Mouse (Mus musculus) forebrain, embryonic 11.5 days (tissue): ENCODE data around the gene Slamf9. TPM values are rescaled to one million over a fixed set of nuclear protein-coding genes. Genes with fewer than 3 reads are reported as not detected.

Experiments used
- ATAC-seq: fragments of 200-750 bp; cut with Nextera tagmentation; replicated peaks from 2 replicates; pipeline ENCODE4 v1.8.0; 2017; ENCODE audit warnings: moderate TSS enrichment; ENCODE audit not compliant: low FRiP score
- DNase-seq: peaks from one replicate; pipeline ENCODE4 v3.0.0-alpha.2; 2017; ENCODE audit warnings: low spot score
- H3K27ac ChIP-seq: fragments of 300-500 bp; sonication (generic); 2 replicates; pipeline ENCODE4 v1.5.1; 2014; ENCODE audit warnings: low read depth, low read length
- H3K27me3 ChIP-seq: fragments of 300-500 bp; sonication (generic); 2 replicates; pipeline ENCODE4 v1.6.1; 2014; ENCODE audit warnings: mild to moderate bottlenecking, low read length, mixed read lengths; ENCODE audit not compliant: control insufficient read depth, insufficient read depth
- H3K36me3 ChIP-seq: fragments of 300-500 bp; sonication (generic); 2 replicates; pipeline ENCODE4 v1.6.1; 2014; ENCODE audit warnings: mild to moderate bottlenecking, low read length, moderate library complexity, mixed read lengths; ENCODE audit not compliant: control insufficient read depth, insufficient read depth
- H3K4me1 ChIP-seq: fragments of 300-500 bp; sonication (generic); replicated peaks from 2 replicates; pipeline ENCODE4 v1.6.1; 2014; ENCODE audit warnings: low read length, mixed read lengths; ENCODE audit not compliant: control insufficient read depth, insufficient read depth
- H3K4me2 ChIP-seq: fragments of 300-500 bp; sonication (generic); 2 replicates; pipeline ENCODE4 v1.6.1; 2014; ENCODE audit warnings: low read depth, mild to moderate bottlenecking, low read length, moderate library complexity, mixed read lengths; ENCODE audit not compliant: severe bottlenecking
- H3K4me3 ChIP-seq: fragments of 300-500 bp; sonication (generic); 2 replicates; pipeline ENCODE4 v1.5.1; 2014; ENCODE audit warnings: low read depth, low read length
- H3K9ac ChIP-seq: fragments of 300-500 bp; sonication (generic); 2 replicates; pipeline ENCODE4 v1.6.1; 2014; ENCODE audit warnings: low read length
- H3K9me3 ChIP-seq: fragments of 300-500 bp; sonication (generic); 2 replicates; pipeline ENCODE4 v1.6.1; 2016; ENCODE audit warnings: low read length, mixed read lengths; ENCODE audit not compliant: control insufficient read depth
- WGBS: fragments of 180-500 bp; shearing (Covaris S2); extraction: QIAGEN DNeasy Blood & Tissue Kit; methylation state at CpG from one replicate; pipeline ENCODE4 v1.1.7; 2014; 5-methylcytosine and 5-hydroxymethylcytosine counted together
- polyA plus RNA-seq: library from polyadenylated mRNA; unstranded; fragments of >200 nt; fragmentation: Nextera tagmentation; extraction: Ambion mirVana; gene quantifications from 2 replicates; pipeline ENCODE4 v1.2.1, GENCODE M21; 2014

The Slamf9 gene
- polyA plus RNA-seq, result 0.27 and 0.28 TPM in 2 replicates

- H3K27me3 ChIP-seq, result no peaks in the 10 kb centered on the region
- no peaks in the 10 kb centered on the region for H3K4me1 ChIP-seq
- DNase-seq (no peak), ATAC-seq (no peak)
- no peaks in the 10 kb centered on the region for H3K9me3 ChIP-seq
- no peaks in the 10 kb centered on the region for H3K36me3 ChIP-seq
- WGBS, result 87% methylated on average over 7 of the region's 7 CpGs
- no peak within 1 kb of the TSS for H3K27ac ChIP-seq
- H3K9ac ChIP-seq, result no peak within 1 kb of the TSS
- no peak within 1 kb of the TSS for H3K4me3 ChIP-seq
- no peak within 1 kb of the TSS for H3K4me2 ChIP-seq
Observed at GRCm38 (mm10) chr1:172475054-172475741, at the start of gene Slamf9. Gene Slamf9, plus strand, starts transcription at chr1:172475358.

GRCm38 (mm10) chr1:172426419-172426818 is 48.7 kb upstream of the Slamf9 start:
- H3K27me3 ChIP-seq, result no peaks in the 10 kb centered on the region
- DNase-seq, result no peak
- no peaks in the 10 kb centered on the region for H3K36me3 ChIP-seq
- no peaks in the 10 kb centered on the region for H3K9me3 ChIP-seq
- H3K4me1 ChIP-seq, result no peaks in the 10 kb centered on the region
- no peak for ATAC-seq
- no peak overlapping the region for H3K27ac ChIP-seq
- WGBS, result 67% methylated on average over 1 of the region's 1 CpGs
- H3K9ac ChIP-seq, result no peak overlapping the region
- H3K4me2 ChIP-seq, result no peak overlapping the region
- H3K4me3 ChIP-seq, result no peak overlapping the region

- no peaks in the 10 kb centered on the region for H3K36me3 ChIP-seq
- no peaks in the 10 kb centered on the region for H3K4me1 ChIP-seq
- DNase-seq (no peak), ATAC-seq (no peak)
- no peak overlapping the region for H3K4me3 ChIP-seq
- H3K9me3 ChIP-seq, result no peaks in the 10 kb centered on the region
- 94% methylated on average over 3 of the region's 3 CpGs for WGBS
- H3K27ac ChIP-seq, result no peak overlapping the region
- no peak overlapping the region for H3K4me2 ChIP-seq
- no peaks in the 10 kb centered on the region for H3K27me3 ChIP-seq
- no peak overlapping the region for H3K9ac ChIP-seq
Observed at GRCm38 (mm10) chr1:172427841-172428240, 47.3 kb upstream of the Slamf9 start.

DNA sequence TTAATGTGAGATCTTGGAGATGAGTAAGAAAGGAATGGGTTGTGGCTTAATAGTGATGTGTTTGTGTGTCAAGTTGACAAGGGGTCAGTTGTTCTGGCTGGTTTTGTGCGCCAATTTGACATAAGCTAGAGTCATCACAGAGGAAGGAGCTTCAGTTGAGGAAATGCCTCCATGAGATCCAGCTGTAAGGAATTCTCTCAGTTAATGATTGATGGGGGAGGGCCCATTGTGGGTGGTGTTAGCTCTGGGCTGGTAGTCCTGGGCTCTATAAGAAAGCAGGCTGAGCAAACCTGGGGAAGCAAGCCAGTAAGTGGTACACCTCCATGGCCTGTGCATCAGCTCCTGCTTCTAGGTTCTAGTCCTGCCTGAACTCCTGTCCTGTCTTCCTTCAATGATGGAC is 46.5 kb upstream of the Slamf9 start:
- Histone ChIP-seq H3K36me3 (no peaks in the 10 kb centered on the region), H3K9ac (no peak overlapping the region), H3K27ac (no peak overlapping the region), H3K4me2 (no peak overlapping the region), H3K27me3 (no peaks in the 10 kb centered on the region), H3K4me1 (no peaks in the 10 kb centered on the region), H3K9me3 (no peaks in the 10 kb centered on the region), H3K4me3 (no peak overlapping the region)
- WGBS, result 73% methylated on average over 1 of the region's 1 CpGs
- DNase-seq (no peak), ATAC-seq (no peak)

DNA sequence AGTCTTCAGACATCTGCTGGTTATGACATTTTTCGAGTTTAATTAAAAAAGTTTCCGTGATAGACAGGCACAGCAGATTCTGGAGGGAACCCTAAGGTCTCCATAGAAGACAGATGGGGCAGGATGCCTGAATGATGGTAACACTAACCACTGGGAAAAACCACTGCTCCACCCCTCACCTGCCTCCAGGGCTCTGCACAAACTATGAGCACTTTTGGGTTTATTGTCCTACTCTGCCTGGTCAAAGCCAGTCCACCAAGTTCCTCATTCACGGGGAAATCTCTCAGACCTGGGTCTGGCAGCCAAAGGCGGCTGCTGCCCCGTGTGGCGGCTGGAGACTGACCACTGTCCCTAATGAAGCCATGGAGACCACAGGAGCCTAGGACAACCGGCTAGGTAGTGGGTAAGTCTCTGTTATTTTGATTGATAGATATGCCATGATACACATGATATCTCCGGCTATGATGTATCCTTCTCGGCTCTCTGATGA is 44.4 kb upstream of the Slamf9 start:
- H3K4me2 ChIP-seq, result no peak overlapping the region
- no peaks in the 10 kb centered on the region for H3K9me3 ChIP-seq
- no peak overlapping the region for H3K9ac ChIP-seq
- no peaks in the 10 kb centered on the region for H3K36me3 ChIP-seq
- WGBS, result 57% methylated on average over 9 of the region's 9 CpGs
- no peaks in the 10 kb centered on the region for H3K4me1 ChIP-seq
- H3K27me3 ChIP-seq, result no peaks in the 10 kb centered on the region
- DNase-seq (no peak), ATAC-seq (no peak)
- no peak overlapping the region for H3K27ac ChIP-seq
- no peak overlapping the region for H3K4me3 ChIP-seq

DNA sequence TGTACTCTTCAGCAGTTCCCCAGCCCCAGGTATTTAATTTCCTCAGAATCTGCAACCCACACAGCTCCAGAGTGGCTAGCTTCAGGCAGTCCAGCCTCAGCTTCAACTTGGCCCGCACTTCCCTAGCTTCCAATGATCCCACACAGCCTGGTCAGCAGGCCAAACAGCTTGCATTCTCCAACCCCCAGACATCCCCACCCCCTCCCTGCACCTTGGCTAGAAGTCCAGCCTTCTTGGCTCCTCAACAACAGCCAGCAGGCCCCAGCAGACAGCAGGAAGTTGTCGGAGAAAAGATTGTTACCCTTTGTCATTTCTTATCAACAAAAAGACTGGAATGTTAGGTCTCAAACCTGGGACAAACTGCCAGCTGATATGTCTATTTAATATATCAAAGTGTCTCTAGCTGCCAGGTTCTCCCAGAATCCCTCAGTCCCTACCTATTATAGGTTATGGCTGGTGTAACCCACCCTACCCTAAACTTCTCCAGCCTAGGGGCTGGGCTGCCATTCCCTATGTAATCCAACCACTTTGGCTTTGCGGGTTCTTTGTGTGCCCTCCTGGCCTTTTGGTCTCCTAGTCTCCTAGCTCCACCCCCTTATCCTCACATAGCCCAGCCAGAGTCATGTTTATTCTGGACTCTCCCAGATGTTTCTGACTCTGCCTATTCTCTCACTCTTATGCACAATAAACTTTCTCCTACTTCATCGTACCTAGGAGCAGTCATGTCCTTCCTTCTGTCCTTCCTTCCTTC is 43.1 kb upstream of the Slamf9 start:
- Histone ChIP-seq H3K4me3 (no peak overlapping the region), H3K36me3 (no peaks in the 10 kb centered on the region), H3K27me3 (no peaks in the 10 kb centered on the region), H3K4me2 (no peak overlapping the region), H3K27ac (no peak overlapping the region), H3K9ac (no peak overlapping the region), H3K4me1 (no peaks in the 10 kb centered on the region), H3K9me3 (no peaks in the 10 kb centered on the region)
- WGBS, result 58% methylated on average over 4 of the region's 4 CpGs
- no peak for ATAC-seq
- DNase-seq, result no peak

DNA sequence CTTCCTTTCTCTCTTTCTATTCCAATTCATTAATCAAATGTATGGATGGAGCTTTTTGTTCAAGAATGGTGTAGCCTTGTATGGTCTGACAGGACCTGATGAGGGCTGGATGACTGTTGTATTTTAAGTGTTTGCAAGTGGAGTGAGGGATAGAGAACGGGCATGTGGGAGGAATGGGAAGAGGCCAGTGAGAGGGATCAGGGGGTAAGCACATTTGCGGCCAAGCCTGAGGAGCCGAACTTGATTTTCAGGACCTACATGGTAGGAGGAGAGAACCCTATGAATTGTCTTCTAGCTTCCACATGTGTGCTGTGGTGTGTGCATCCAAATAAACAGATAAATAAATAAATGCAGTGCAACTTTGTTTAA is 42.6 kb upstream of the Slamf9 start:
- Histone ChIP-seq H3K27me3 (no peaks in the 10 kb centered on the region), H3K27ac (no peak overlapping the region), H3K4me1 (no peaks in the 10 kb centered on the region), H3K9me3 (no peaks in the 10 kb centered on the region), H3K36me3 (no peaks in the 10 kb centered on the region), H3K4me3 (no peak overlapping the region), H3K4me2 (no peak overlapping the region), H3K9ac (no peak overlapping the region)
- no peak for DNase-seq
- no peak for ATAC-seq
- 94% methylated on average over 3 of the region's 3 CpGs for WGBS

DNA sequence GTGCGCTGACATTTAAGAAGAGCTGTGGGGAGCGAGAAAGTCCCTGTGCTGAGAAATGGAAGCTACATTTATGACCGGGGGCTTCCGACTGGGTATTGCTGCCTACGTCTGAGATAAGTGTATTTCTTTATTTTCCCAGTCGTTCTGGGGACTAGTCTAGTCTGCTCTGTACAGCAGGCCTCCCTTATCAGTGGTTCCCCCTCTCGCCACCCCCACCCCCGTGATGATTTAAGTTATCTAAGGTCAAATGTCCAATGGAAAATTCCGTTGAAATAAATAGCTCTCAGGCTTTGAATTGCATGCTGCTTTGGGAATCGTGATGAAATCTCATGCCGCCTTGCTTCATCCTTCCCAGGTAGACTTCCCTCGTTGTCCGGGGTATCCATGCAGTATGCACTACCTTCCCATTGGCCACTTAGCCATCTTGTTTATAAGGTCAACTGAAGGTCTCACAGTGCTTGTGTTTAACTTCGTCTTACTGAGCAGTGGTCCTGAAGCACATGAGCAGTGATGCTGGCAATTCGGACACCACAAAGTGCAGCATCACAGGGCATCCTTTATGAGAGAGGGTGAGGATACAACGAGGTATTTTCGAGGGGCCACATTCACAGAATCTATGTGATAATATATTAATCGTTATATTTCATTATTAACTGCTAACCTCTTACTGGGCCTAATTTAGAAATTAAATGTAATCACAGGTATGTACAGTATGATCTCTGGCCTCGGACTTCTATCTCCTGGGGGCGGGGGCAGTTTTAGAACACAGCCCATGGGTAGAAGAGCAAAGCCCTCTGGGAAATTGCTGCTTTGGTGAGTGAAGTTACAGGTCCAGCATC is 41.9 kb upstream of the Slamf9 start:
- H3K27ac ChIP-seq, result no peak overlapping the region
- H3K36me3 ChIP-seq, result no peaks in the 10 kb centered on the region
- no peak overlapping the region for H3K9ac ChIP-seq
- no peaks in the 10 kb centered on the region for H3K4me1 ChIP-seq
- no peak overlapping the region for H3K4me2 ChIP-seq
- H3K27me3 ChIP-seq, result no peaks in the 10 kb centered on the region
- H3K4me3 ChIP-seq, result no peak overlapping the region
- ATAC-seq, result no peak
- WGBS, result 88% methylated on average over 20 of the region's 20 CpGs
- no peaks in the 10 kb centered on the region for H3K9me3 ChIP-seq
- DNase-seq, result no peak
